Mouse (Mus musculus): Measurements from ENCODE around the gene Rps15.
"Not testable (repeated sequence)": the region's sequence is repeated elsewhere in the genome, so short reads cannot be mapped to it uniquely, and the experiment has no call there.

The Rps15 gene

DNA sequence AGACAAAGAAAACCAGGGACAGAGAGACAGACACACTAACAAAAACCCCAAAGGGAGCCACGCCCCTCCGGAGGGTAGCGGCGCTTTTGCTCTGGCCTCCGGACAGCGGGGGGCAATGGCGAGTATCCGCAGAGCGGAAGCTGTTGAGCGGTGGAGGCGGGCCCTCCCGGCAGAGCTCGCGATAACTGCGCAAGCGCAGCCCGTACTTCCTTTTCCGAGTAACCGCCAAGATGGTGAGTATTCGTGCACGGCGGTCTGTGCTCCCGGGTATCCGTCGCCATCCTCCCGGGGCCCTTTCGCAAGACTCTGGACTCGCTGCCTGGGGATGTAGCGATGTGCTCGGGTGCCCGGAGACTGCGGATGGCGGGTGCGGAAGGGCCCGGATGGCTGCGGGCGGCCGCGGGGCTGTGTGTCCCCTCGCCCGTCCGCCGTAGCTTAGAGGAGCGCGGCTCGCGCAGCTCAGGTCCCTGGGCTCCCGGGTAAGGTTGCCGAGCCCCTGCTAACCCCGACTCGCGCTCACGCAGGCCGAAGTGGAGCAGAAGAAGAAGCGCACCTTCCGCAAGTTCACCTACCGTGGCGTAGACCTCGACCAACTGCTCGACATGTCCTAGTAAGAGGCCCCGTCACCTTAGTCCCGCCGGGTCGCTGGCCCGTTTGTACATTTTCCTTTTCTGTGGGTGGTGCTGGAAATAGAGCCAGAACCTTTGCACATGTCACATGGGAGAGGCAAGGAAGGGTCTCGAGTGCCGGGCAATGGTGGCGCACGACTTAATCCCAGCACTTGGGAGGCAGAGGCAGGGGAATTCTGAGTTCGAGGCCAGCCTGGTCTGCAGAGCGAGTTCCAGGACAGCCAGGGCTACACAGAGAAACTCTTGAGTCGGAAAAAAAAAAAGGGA is at the start of gene Rps15:
Gene Rps15, plus strand, starts transcription at position 203 of the 896 bp plus-strand sequence.
- peak; percentile 84 for DNase-seq (ENCODE audit: low spot score)

DNA sequence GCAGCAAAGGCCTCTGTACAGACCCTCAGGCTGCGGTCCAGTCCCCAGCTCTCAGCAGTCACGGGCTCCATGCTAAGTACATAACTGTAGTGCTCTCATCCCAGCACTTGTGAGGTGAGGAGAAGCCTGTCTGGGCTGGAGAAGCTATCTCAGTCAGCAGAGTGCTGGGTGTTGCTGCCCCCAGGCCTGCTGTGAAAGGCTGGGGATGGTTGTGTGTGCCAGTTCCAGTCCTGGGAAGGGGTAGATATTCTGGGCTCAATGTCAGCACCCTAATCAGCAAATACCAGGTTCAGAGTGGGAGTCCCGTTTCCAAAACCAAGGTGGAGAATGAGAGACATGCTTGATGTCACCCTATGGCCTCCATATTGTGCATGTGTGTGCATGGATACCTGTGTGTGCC is 49.6 kb upstream of the Rps15 start:
- DNase-seq (ENCODE audit: low spot score): no peak

GRCm38 (mm10) chr10:80244791-80245399 is 47.4 kb upstream of the Rps15 start:
- DNase-seq (ENCODE audit: low spot score): no peak

GRCm38 (mm10) chr10:80245600-80245999 is 46.7 kb upstream of the Rps15 start:
- no peak for DNase-seq (ENCODE audit: low spot score)

GRCm38 (mm10) chr10:80247849-80248248 is 44.4 kb upstream of the Rps15 start:
- DNase-seq (ENCODE audit: low spot score): no peak

DNA sequence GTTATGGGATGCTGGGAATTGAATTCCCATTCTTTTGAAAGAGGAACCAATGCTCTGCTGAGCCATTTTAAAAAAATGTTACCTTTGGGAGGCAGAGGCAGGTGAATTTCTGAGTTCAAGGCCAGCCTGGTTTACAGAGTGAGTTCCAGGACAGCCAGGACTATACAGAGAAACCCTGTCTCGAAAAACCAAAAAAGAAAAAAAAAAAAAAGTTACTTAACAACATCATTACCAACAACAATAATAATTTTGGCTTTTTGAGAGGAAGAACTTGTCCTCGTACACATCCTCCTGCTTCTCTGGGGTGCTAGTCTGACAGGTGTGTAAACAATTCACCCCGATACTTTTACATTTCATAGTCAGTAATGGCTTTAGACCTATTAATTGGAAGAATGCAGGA is 43.8 kb upstream of the Rps15 start:
- DNase-seq (ENCODE audit: low spot score): not testable (repeated sequence)

DNA sequence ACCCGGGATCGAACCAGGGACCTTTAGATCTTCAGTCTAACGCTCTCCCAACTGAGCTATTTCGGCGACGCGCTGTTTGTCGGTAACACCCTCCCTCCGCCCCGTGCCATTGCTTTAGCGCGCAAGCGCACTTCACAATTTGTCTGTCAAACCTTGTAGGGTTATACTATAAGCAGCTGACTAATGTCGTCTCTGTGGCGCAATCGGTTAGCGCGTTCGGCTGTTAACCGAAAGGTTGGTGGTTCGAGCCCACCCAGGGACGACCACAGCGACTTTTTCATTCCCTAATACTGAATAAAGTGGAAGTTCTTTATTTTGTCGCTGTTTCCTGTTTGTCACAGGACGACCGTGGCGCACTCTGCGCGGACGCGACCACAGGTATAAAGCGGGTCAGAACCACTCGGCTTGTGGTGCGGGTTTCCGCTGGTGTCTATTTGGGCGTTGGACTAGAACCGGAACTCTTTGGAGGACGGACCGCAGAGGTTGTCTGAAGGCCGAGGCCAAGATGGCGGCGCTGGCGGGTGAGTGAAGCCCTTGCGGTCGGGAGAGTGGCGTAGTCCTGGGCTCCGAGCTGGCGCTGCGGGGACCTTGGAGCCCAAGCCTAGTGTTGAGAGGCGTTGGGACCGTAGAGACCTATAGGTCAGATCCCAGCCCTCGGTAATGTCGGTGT is 43.1 kb upstream of the Rps15 start, which contains the start of gene Ndufs7:
Gene Ndufs7, plus strand, starts transcription at position 151 of the 670 bp plus-strand sequence.
- peak; percentile 93 for DNase-seq (ENCODE audit: low spot score)

- no peak for DNase-seq (ENCODE audit: low spot score)
Measured at GRCm38 (mm10) chr10:80250059-80250458, 42.2 kb upstream of the Rps15 start.

DNA sequence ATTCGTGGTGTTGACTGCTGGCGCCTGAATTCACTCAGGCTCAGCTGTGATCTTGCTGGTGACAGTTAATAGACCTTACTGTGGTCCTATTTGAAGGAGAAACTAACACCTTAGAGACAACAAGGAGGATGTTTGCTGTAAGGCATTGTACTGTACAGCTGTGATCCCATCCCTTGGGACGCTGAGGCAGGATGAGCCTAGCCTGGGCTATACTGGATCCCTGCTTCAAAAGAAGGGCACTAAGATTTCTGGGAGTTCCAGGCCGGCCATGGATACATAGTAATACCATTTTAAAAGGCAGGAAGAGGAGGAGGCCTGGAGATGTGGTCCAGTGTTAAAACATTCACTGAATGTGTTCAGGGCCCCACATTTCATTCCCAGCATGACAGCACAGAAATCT is 41.7 kb upstream of the Rps15 start:
- no peak for DNase-seq (ENCODE audit: low spot score)

GRCm38 (mm10) chr10:80252011-80252410 is 40.2 kb upstream of the Rps15 start:
- no peak for DNase-seq (ENCODE audit: low spot score)

DNA sequence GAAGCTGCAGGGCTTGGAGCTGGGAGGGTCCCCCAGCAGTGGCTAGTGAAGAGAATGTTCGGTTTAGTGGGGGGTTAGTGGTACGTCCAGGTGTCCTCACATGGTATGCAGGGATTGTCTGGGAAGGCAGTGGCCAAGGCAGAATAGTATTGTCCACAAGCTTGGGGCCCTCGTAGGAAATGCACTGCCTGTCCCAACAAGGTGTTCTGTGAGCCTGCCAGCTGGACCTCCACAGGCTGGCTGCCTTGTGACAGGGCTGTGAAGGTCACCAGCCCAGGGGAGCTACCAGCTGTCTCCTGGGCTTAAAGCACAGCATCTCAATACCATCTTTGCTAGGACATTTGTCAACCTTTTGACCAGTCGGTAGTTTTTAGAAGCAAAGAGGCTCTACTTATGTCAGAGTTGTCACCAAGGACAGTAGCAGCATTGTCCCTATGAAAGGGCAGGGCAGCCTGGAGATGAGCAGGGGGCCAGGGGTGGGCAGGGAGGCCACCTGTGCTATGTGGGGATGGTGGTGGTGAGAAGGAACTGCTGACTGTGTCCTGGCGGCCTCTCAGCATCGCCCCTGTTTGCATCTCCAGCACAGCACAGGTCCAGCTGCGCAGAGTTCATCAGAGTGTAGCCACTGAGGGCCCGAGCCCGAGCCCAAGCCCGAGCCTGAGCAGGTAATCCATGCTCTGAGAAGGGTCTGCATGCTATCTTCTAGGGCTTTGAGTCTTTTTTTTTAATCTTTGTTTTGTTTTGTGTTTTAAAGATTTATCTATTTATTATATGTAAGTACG is 39.6 kb upstream of the Rps15 start:
- no peak for DNase-seq (ENCODE audit: low spot score)

DNA sequence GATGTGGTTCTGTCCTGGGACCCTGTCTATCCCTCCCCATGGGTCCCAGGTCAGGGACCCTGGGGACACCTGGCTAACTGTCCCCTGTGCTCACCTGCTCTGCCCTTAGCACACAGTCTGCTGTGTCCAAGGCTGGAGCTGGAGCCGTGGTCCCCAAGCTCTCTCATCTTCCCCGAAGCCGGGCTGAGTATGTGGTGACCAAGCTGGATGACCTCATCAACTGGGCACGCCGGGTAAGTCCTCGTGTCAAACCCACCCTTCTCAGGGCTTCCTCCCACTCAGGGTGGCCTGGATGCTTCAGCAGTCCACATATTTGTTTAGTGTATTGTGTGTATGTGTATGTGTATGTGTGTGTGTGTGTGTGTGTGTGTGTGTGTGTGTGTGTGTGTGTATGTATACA is 38.7 kb upstream of the Rps15 start:
- no peak for DNase-seq (ENCODE audit: low spot score)

- DNase-seq (ENCODE audit: low spot score): no peak
Measured at GRCm38 (mm10) chr10:80254331-80255297, 37.6 kb upstream of the Rps15 start.

GRCm38 (mm10) chr10:80255881-80256535 is 36.2 kb upstream of the Rps15 start:
- DNase-seq (ENCODE audit: low spot score): no peak

DNA sequence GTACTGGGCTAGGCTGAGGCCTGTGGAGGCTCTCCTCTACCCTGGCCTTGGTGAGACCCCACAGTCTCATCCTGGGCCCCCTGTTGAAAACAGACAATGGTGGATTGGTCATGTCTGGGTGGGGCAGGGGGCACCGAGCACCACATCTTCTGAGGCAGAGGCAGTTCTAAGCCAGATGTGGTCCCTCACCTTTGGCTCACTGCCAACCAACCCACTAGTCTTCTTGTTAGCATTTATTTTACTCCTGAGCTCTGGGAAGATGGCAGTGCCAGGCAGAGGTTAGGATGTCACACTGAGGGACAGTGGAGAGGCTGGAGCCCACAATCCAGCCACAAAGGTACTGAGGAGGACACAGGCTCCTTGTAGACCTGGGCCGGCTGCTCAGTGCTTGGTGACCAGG is 34.3 kb upstream of the Rps15 start:
- DNase-seq (ENCODE audit: low spot score): no peak

DNA sequence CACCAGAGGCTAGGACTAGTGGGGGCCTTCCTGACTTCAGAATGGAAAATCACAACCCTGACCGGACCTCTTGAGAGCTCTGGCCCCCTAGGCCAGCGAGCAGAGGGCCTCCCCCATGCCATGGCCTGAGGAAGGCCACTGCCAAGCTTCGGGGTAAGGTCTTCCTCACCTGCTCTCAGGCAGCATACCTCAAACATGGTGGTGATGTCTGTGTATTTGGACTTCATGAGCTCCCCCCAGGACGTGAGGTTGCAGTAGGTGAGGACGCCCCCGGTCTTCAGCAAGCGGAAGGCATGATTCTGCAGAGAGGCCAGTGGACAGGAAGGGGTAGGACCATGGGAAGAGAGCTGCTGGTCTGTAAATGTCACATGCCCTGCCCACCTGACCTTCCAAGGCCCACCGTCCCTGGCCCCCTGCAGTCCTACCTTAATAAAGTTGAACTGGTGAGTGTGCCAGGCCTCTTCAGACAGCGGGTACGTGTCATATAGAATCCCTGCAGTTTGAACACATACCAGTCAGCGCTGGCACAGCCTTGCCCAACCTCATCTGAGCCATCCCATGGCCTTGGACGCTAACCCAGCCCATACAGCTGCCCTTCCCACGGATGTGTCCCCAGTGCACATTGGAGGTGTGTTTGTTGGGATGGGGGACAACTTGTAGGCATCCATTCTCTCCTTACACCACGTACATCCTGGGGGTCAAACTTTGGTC is 33.3 kb upstream of the Rps15 start:
- DNase-seq (ENCODE audit: low spot score): no peak

GRCm38 (mm10) chr10:80259463-80259805 is 32.8 kb upstream of the Rps15 start:
- DNase-seq (ENCODE audit: low spot score): no peak

- DNase-seq (ENCODE audit: low spot score): peak; percentile 71
Measured at GRCm38 (mm10) chr10:80259861-80260641, 32.2 kb upstream of the Rps15 start.

All from left cerebral cortex, adult 11 months (tissue).